Mouse (Mus musculus) testis, adult 2 months (tissue): ENCODE measurements at regions not wholly inside any gene's neighbourhood (a gene's known extent, or its start where the extent isn't known, plus 50 kb on each side); places are given as distances from the start of the nearest gene placed in this dataset.

Experiments used
- CTCF ChIP-seq: fragments of 200-500 bp; IDR thresholded peaks from 2 replicates; pipeline ENCODE4 v1.5.1; 2012; ENCODE audit warnings: low read depth, mild to moderate bottlenecking, inconsistent platforms, low read length, moderate library complexity; ENCODE audit not compliant: control insufficient read depth, insufficient read depth, insufficient replicate concordance
- POLR2A ChIP-seq: fragments of 200-500 bp; IDR thresholded peaks from 2 replicates; pipeline ENCODE4 v1.6.1; 2012; ENCODE audit warnings: low read depth, mild to moderate bottlenecking, inconsistent platforms, low read length, moderate library complexity; ENCODE audit not compliant: control insufficient read depth

- no peak for TF ChIP-seq CTCF
- TF ChIP-seq POLR2A = no peak
Measured at GRCm38 (mm10) chr14:71065669-71066068, 466.0 kb upstream of the Fam160b2 start.
